7 mouse cellular contexts compared by ENCODE assay signal in the genomic region with DNA sequence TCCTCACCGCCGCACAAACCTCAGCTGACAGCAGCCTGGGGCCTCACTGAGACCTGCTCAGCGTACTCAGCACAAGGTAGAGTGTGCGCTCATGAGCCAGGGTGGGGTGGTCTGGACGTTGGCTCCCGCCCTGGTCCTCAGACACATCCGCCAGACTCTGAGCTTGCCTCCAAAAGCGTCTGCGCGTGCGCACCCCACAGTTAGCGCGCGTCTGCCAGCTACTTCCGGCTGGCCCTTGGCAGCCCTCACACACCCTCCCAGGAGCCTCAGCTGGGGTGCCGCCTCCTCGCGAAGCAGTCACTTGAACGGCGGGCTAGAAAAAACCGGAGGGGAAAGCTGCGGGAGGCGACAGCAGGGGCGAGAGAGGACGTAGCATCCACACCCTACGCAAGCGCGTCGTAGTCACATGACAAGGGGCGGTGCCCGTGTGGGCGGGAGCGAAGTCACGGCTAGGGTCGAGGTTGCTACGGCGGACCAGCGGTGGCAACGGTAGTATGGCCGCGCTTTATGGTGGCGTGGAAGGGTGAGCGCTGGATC. TPM values are rescaled to one million over a fixed set of nuclear protein-coding genes. Genes with fewer than 3 reads are reported as not detected.
DNase-seq lines count a peak whose midpoint lies in the region; ATAC-seq and TF ChIP-seq lines count a peak whose summit lies in the region.

Gene Nagk, plus strand, starts transcription at position 223 of the 537 bp plus-strand sequence.

- H3K27me3 ChIP-seq in embryonic facial prominence, embryonic 12.5 days = no peaks in the 10 kb centered on the region
- no peaks in the 10 kb centered on the region for H3K27me3 ChIP-seq in kidney, adult 2 months (replicated peaks; ENCODE audit: control insufficient read depth, insufficient read depth, low read length)
- H3K27me3 ChIP-seq in limb, embryonic 12.5 days = no peaks in the 10 kb centered on the region
- no peaks in the 10 kb centered on the region for H3K27me3 ChIP-seq in midbrain, embryonic 15.5 days (replicated peaks)
- no peaks in the 10 kb centered on the region for H3K27me3 ChIP-seq in spleen, adult 2 months (ENCODE audit: control insufficient read depth, insufficient read depth, low read length)

- H3K4me1 ChIP-seq in embryonic facial prominence, embryonic 12.5 days = peaks cover 4% of the 10 kb centered on the region
- peaks cover 8% of the 10 kb centered on the region; the same call in 1 of the 2 replicates for H3K4me1 ChIP-seq in kidney, adult 2 months (ENCODE audit: control insufficient read depth, insufficient read depth, low read length)
- peaks cover 5% of the 10 kb centered on the region for H3K4me1 ChIP-seq in limb, embryonic 12.5 days (replicated peaks)
- peaks cover 15% of the 10 kb centered on the region for H3K4me1 ChIP-seq in midbrain, embryonic 15.5 days
- peaks cover 8% of the 10 kb centered on the region; the same call in 1 of the 2 replicates for H3K4me1 ChIP-seq in spleen, adult 2 months (ENCODE audit: control insufficient read depth, insufficient read depth, insufficient read length)

- peak; percentile 94 for ATAC-seq in embryonic facial prominence, embryonic 12.5 days (ENCODE audit: insufficient number of reproducible peaks, insufficient read depth, low FRiP score, low TSS enrichment)
- peak; percentile 95 for ATAC-seq in limb, embryonic 12.5 days (ENCODE audit: insufficient number of reproducible peaks, insufficient read depth, low FRiP score, low TSS enrichment, low read depth)
- peak; percentile 95 for ATAC-seq in midbrain, embryonic 15.5 days (replicated peaks)

- TF ChIP-seq CTCF in kidney, adult 2 months (conservative IDR thresholded peaks at IDR 0.05; ENCODE audit: insufficient read depth, insufficient read length, low read depth, low read length) = 0 out of 2 replicates have a peak, but pooled peaks have one; percentile 0
- no peak for TF ChIP-seq CTCF in spleen, adult 2 months (IDR thresholded peaks at IDR 0.05; ENCODE audit: extremely low read depth, insufficient read depth, insufficient read length, insufficient replicate concordance)

- H3K27ac ChIP-seq in embryonic facial prominence, embryonic 12.5 days = peak within 1 kb of the TSS; percentile 87
- peak within 1 kb of the TSS; percentile 80 for H3K27ac ChIP-seq in kidney, adult 2 months (ENCODE audit: insufficient read depth, low read depth, low read length)
- H3K27ac ChIP-seq in limb, embryonic 12.5 days = peak within 1 kb of the TSS; percentile 95
- H3K27ac ChIP-seq in midbrain, embryonic 15.5 days = peak within 1 kb of the TSS; percentile 96
- H3K27ac ChIP-seq in spleen, adult 2 months (ENCODE audit: insufficient read depth, low read length) = peak within 1 kb of the TSS; percentile 91

- TF ChIP-seq POLR2A in kidney, adult 2 months (IDR thresholded peaks at IDR 0.05; ENCODE audit: low read depth, low read length) = peak; percentile 71
- TF ChIP-seq POLR2A in spleen, adult 2 months (IDR thresholded peaks at IDR 0.05; ENCODE audit: low read depth, low read length) = peak; percentile 77; the same call in 1 of the 2 replicates

- H3K9ac ChIP-seq in embryonic facial prominence, embryonic 12.5 days = peak within 1 kb of the TSS; percentile 71
- peak within 1 kb of the TSS; percentile 77 for H3K9ac ChIP-seq in limb, embryonic 12.5 days (replicated peaks)
- H3K9ac ChIP-seq in midbrain, embryonic 15.5 days = peak within 1 kb of the TSS; percentile 90

- H3K9me3 ChIP-seq in embryonic facial prominence, embryonic 12.5 days = no peaks in the 10 kb centered on the region
- no peaks in the 10 kb centered on the region for H3K9me3 ChIP-seq in limb, embryonic 12.5 days
- H3K9me3 ChIP-seq in midbrain, embryonic 15.5 days = no peaks in the 10 kb centered on the region

- H3K4me2 ChIP-seq in embryonic facial prominence, embryonic 12.5 days (replicated peaks) = peak within 1 kb of the TSS; percentile 61
- H3K4me2 ChIP-seq in limb, embryonic 12.5 days = peak within 1 kb of the TSS; percentile 86
- H3K4me2 ChIP-seq in midbrain, embryonic 15.5 days = peak within 1 kb of the TSS; percentile 73

- peak within 1 kb of the TSS; percentile 69 for H3K4me3 ChIP-seq in embryonic facial prominence, embryonic 12.5 days
- peak within 1 kb of the TSS; percentile 77 for H3K4me3 ChIP-seq in kidney, adult 2 months (ENCODE audit: insufficient read depth, low read depth, low read length)
- H3K4me3 ChIP-seq in limb, embryonic 12.5 days (replicated peaks) = peak within 1 kb of the TSS; percentile 82
- H3K4me3 ChIP-seq in midbrain, embryonic 15.5 days = peak within 1 kb of the TSS; percentile 79
- peak within 1 kb of the TSS; percentile 75 for H3K4me3 ChIP-seq in spleen, adult 2 months (ENCODE audit: extremely low read depth, insufficient read depth, insufficient read length)

- WGBS in embryonic facial prominence, embryonic 12.5 days = under 1% methylated on average over 43 of the region's 43 CpGs
- WGBS in kidney, adult 2 months = under 1% methylated on average over 43 of the region's 43 CpGs
- under 1% methylated on average over 43 of the region's 43 CpGs for WGBS in limb, embryonic 12.5 days
- WGBS in midbrain, embryonic 15.5 days = 0% methylated on average over 43 of the region's 43 CpGs
- WGBS in spleen, adult 2 months = under 1% methylated on average over 43 of the region's 43 CpGs

- H3K36me3 ChIP-seq in embryonic facial prominence, embryonic 12.5 days = 0 out of 2 replicates have a peak, but pooled peaks cover 5% of the 10 kb centered on the region
- H3K36me3 ChIP-seq in kidney, adult 2 months (ENCODE audit: control insufficient read depth, insufficient read depth, low read length) = no peaks in the 10 kb centered on the region
- H3K36me3 ChIP-seq in limb, embryonic 12.5 days = peaks cover 13% of the 10 kb centered on the region; the same call in 1 of the 2 replicates
- 0 out of 2 replicates have a peak, but pooled peaks cover 13% of the 10 kb centered on the region for H3K36me3 ChIP-seq in midbrain, embryonic 15.5 days (replicated peaks)
- H3K36me3 ChIP-seq in spleen, adult 2 months (ENCODE audit: control insufficient read depth, insufficient read depth, low read length) = no peaks in the 10 kb centered on the region

- DNase-seq in adrenal gland, postnatal 25 days = peak; percentile 94
- DNase-seq in heart, adult 18-20 months = peak; percentile 95 to 96
- DNase-seq in kidney, adult 2 months = peak; percentile 97
- DNase-seq in spleen, adult 2 months (ENCODE audit: low read depth in 1 of 2, low spot score in 2 of 2) = peak; percentile 94

RNA-seq across cellular contexts. Expression of gene Nagk, which starts in this region (rescaled TPM):
- total RNA-seq in adrenal gland, postnatal 25 days (2021) = 50.4 and 59.5 TPM in 2 replicates
- polyA plus RNA-seq in embryonic facial prominence, embryonic 12.5 days (2016; fragmentation: Nextera tagmentation; extraction: Ambion mirVana) = 50.7 and 53.5 TPM in 2 replicates
- 10 to 100 TPM; 21.4 to 22.7 TPM for total RNA-seq in heart, adult 18-20 months (2021)
- 32.2 and 38.6 TPM in 2 replicates for polyA plus RNA-seq in kidney, adult 2 months (2012; rRNA removed)
- 35.3 and 36.8 TPM in 2 replicates for polyA plus RNA-seq in limb, embryonic 12.5 days (2016; fragmentation: Nextera tagmentation; extraction: Ambion mirVana)
- 120 TPM in 2 replicates for polyA plus RNA-seq in midbrain, embryonic 15.5 days (2015; fragmentation: Nextera tagmentation; extraction: Ambion mirVana)
- polyA plus RNA-seq in spleen, adult 2 months (2012; rRNA removed) = 12.7 and 16.1 TPM in 2 replicates

Comparison
In these comparisons a context has a peak if more than half of its experiments do, and no peak if none do; other contexts are left out.
1. Peak in every context shown above with its lines: DNase-seq, ATAC-seq, H3K4me3 ChIP-seq and H3K27ac ChIP-seq.